Mouse (Mus musculus) hindbrain, embryonic 14.5 days (tissue): Measurements from ENCODE around the gene Arhgef15. TPM values are rescaled to one million over a fixed set of nuclear protein-coding genes. Genes with fewer than 3 reads are reported as not detected.
"Not testable (repeated sequence)": the region's sequence is repeated elsewhere in the genome, so short reads cannot be mapped to it uniquely, and the experiment has no call there.

ENCODE experiments used
- ATAC-seq: fragments of 200-750 bp; cut with Nextera tagmentation; 2 replicates; pipeline ENCODE4 v1.8.0; 2017; ENCODE audit warnings: moderate number of reproducible peaks, mild to moderate bottlenecking, moderate TSS enrichment, moderate library complexity; ENCODE audit not compliant: low FRiP score
- DNase-seq: peaks from one replicate; pipeline ENCODE4 v3.0.0-alpha.2; 2015; ENCODE audit warnings: low spot score
- H3K27ac ChIP-seq: fragments of 300-500 bp; sonication (generic); 2 replicates; pipeline ENCODE4 v1.5.1; 2014; ENCODE audit warnings: mild to moderate bottlenecking, moderate library complexity
- H3K27me3 ChIP-seq: fragments of 300-500 bp; sonication (generic); 2 replicates; pipeline ENCODE4 v1.6.1; 2014; ENCODE audit warnings: mild to moderate bottlenecking, low read length, mixed read lengths; ENCODE audit not compliant: control insufficient read depth, insufficient read depth
- H3K36me3 ChIP-seq: fragments of 300-500 bp; sonication (generic); replicated peaks from 2 replicates; pipeline ENCODE4 v1.6.1; 2014; ENCODE audit not compliant: control insufficient read depth, insufficient read depth
- H3K4me1 ChIP-seq: fragments of 300-500 bp; sonication (generic); replicated peaks from 2 replicates; pipeline ENCODE4 v1.6.1; 2014; ENCODE audit warnings: antibody characterized with exemption, low read length, mixed read lengths; ENCODE audit not compliant: control insufficient read depth, insufficient read depth
- H3K4me2 ChIP-seq: fragments of 300-500 bp; sonication (generic); replicated peaks from 2 replicates; pipeline ENCODE4 v1.6.1; 2014; ENCODE audit warnings: mild to moderate bottlenecking, moderate library complexity
- H3K4me3 ChIP-seq: fragments of 300-500 bp; sonication (generic); replicated peaks from 2 replicates; pipeline ENCODE4 v1.5.1; 2014; ENCODE audit warnings: mild to moderate bottlenecking, low read length
- H3K9ac ChIP-seq: fragments of 300-500 bp; sonication (generic); 2 replicates; pipeline ENCODE4 v1.6.1; 2014
- H3K9me3 ChIP-seq: fragments of 300-500 bp; sonication (generic); 2 replicates; pipeline ENCODE4 v1.6.1; 2016; ENCODE audit warnings: low read length; ENCODE audit not compliant: control insufficient read depth
- WGBS: fragments of 180-500 bp; shearing (Covaris S2); extraction: QIAGEN DNeasy Blood & Tissue Kit; methylation state at CpG from one replicate; pipeline ENCODE4 v1.1.7; 2014; 5-methylcytosine and 5-hydroxymethylcytosine counted together
- polyA plus RNA-seq: library from polyadenylated mRNA; unstranded; fragments of >200 nt; fragmentation: Nextera tagmentation; extraction: Ambion mirVana; gene quantifications from 2 replicates; pipeline ENCODE4 v1.2.1, GENCODE M21; 2014

Arhgef15 gene
- polyA plus RNA-seq, 1 experiment from 2014 or later = 23.4 TPM

- DNase-seq = no peak
Measured at GRCm38 (mm10) chr11:68940516-68940915, 16.8 kb downstream of the Arhgef15 start.

GRCm38 (mm10) chr11:68939451-68940304, 17.6 kb downstream of the Arhgef15 start:
- ATAC-seq (peak; percentile 99), DNase-seq (peak; percentile 93)
- Histone ChIP-seq H3K36me3 (no peaks in the 10 kb centered on the region; the same call in 1 of the 2 replicates), H3K27me3 (no peaks in the 10 kb centered on the region), H3K4me3 (peak overlapping the region; percentile 41), H3K27ac (peak overlapping the region; percentile 74), H3K9ac (peak overlapping the region; percentile 55), H3K4me2 (peak overlapping the region; percentile 65), H3K9me3 (no peaks in the 10 kb centered on the region), H3K4me1 (peaks cover 16% of the 10 kb centered on the region)
- 2% methylated on average over 16 of the region's 16 CpGs for WGBS

More at GRCm38 (mm10) chr11:68940516-68940915, 16.8 kb downstream of the Arhgef15 start:
- H3K4me3 ChIP-seq = peak overlapping the region; percentile 41
- ATAC-seq = no peak
- 55% methylated on average over 4 of the region's 4 CpGs for WGBS
- H3K27ac ChIP-seq = peak overlapping the region; percentile 74
- peak overlapping the region; percentile 55 for H3K9ac ChIP-seq
- H3K4me1 ChIP-seq = peaks cover 16% of the 10 kb centered on the region
- no peaks in the 10 kb centered on the region for H3K27me3 ChIP-seq
- peak overlapping the region; percentile 65 for H3K4me2 ChIP-seq
- H3K36me3 ChIP-seq = no peaks in the 10 kb centered on the region; the same call in 1 of the 2 replicates
- no peaks in the 10 kb centered on the region for H3K9me3 ChIP-seq

- 90% methylated on average over 4 of the region's 4 CpGs for WGBS
- H3K36me3 ChIP-seq, H3K27ac ChIP-seq, H3K9ac ChIP-seq, DNase-seq, H3K4me2 ChIP-seq, H3K9me3 ChIP-seq, ATAC-seq, H3K4me3 ChIP-seq, H3K27me3 ChIP-seq: not testable (repeated sequence)
- H3K4me1 ChIP-seq = peaks cover 19% of the 10 kb centered on the region
Measured at GRCm38 (mm10) chr11:68936951-68937350, 20.3 kb downstream of the Arhgef15 start.

GRCm38 (mm10) chr11:68933885-68934507, 23.3 kb downstream of the Arhgef15 start:
- DNase-seq (no peak), ATAC-seq (peak; percentile 74; the same call in 1 of the 2 replicates)
- 66% methylated on average over 5 of the region's 5 CpGs for WGBS
- H3K4me3 ChIP-seq = no peak overlapping the region
- peaks cover 4% of the 10 kb centered on the region for H3K4me1 ChIP-seq
- H3K9me3 ChIP-seq = no peaks in the 10 kb centered on the region
- peak overlapping the region; percentile 55 for H3K27ac ChIP-seq
- no peak overlapping the region for H3K4me2 ChIP-seq
- no peaks in the 10 kb centered on the region for H3K27me3 ChIP-seq
- no peaks in the 10 kb centered on the region for H3K36me3 ChIP-seq
- H3K9ac ChIP-seq = no peak overlapping the region

- Histone ChIP-seq H3K4me2 (no peak overlapping the region), H3K36me3 (no peaks in the 10 kb centered on the region), H3K27me3 (no peaks in the 10 kb centered on the region), H3K27ac (no peak overlapping the region), H3K9me3 (no peaks in the 10 kb centered on the region), H3K4me3 (no peak overlapping the region), H3K9ac (no peak overlapping the region), H3K4me1 (peaks cover 4% of the 10 kb centered on the region; the same call in 1 of the 2 replicates)
- DNase-seq = no peak
- ATAC-seq = no peak
- WGBS = 81% methylated on average over 6 of the region's 6 CpGs
Measured at GRCm38 (mm10) chr11:68929947-68930346, 27.3 kb downstream of the Arhgef15 start.

- no peak for ATAC-seq
- no peak within 1 kb of the TSS for H3K4me2 ChIP-seq
- H3K36me3 ChIP-seq = no peaks in the 10 kb centered on the region
Measured at GRCm38 (mm10) chr11:68926981-68927380, 30.3 kb downstream of the Arhgef15 start, which contains the start of gene Odf4. Gene Odf4, minus strand, starts transcription at chr11:68927081.

GRCm38 (mm10) chr11:68924749-68925148, 32.5 kb downstream of the Arhgef15 start:
- ATAC-seq = no peak
- no peak overlapping the region for H3K4me3 ChIP-seq
- 88% methylated on average over 2 of the region's 2 CpGs for WGBS

More at GRCm38 (mm10) chr11:68926981-68927380, 30.3 kb downstream of the Arhgef15 start, which contains the start of gene Odf4:
- WGBS = 79% methylated on average over 3 of the region's 3 CpGs
- no peak for DNase-seq
- Histone ChIP-seq H3K9ac (no peak within 1 kb of the TSS), H3K4me3 (no peak within 1 kb of the TSS), H3K27me3 (no peaks in the 10 kb centered on the region), H3K9me3 (no peaks in the 10 kb centered on the region), H3K27ac (no peak within 1 kb of the TSS), H3K4me1 (no peaks in the 10 kb centered on the region)

GRCm38 (mm10) chr11:68923191-68923590, 34.1 kb downstream of the Arhgef15 start:
- no peak overlapping the region for H3K4me3 ChIP-seq
- WGBS = 61% methylated on average over 3 of the region's 3 CpGs
- no peak overlapping the region for H3K27ac ChIP-seq
- no peak for ATAC-seq
- no peaks in the 10 kb centered on the region for H3K4me1 ChIP-seq
- no peaks in the 10 kb centered on the region for H3K9me3 ChIP-seq
- no peak for DNase-seq
- no peak overlapping the region for H3K4me2 ChIP-seq
- no peak overlapping the region for H3K9ac ChIP-seq
- H3K27me3 ChIP-seq = no peaks in the 10 kb centered on the region
- no peaks in the 10 kb centered on the region for H3K36me3 ChIP-seq

More at GRCm38 (mm10) chr11:68924749-68925148, 32.5 kb downstream of the Arhgef15 start:
- Histone ChIP-seq H3K4me1 (no peaks in the 10 kb centered on the region), H3K36me3 (no peaks in the 10 kb centered on the region), H3K27ac (no peak overlapping the region), H3K9ac (no peak overlapping the region), H3K4me2 (no peak overlapping the region), H3K9me3 (no peaks in the 10 kb centered on the region), H3K27me3 (no peaks in the 10 kb centered on the region)
- no peak for DNase-seq

GRCm38 (mm10) chr11:68914566-68914965, 42.7 kb downstream of the Arhgef15 start:
- H3K4me1 ChIP-seq = no peaks in the 10 kb centered on the region
- H3K4me2 ChIP-seq = no peak overlapping the region
- 96% methylated on average over 4 of the region's 4 CpGs for WGBS
- no peak overlapping the region for H3K4me3 ChIP-seq
- no peaks in the 10 kb centered on the region for H3K36me3 ChIP-seq
- ATAC-seq (no peak), DNase-seq (no peak)
- no peaks in the 10 kb centered on the region for H3K9me3 ChIP-seq
- no peak overlapping the region for H3K9ac ChIP-seq
- no peak overlapping the region for H3K27ac ChIP-seq
- no peaks in the 10 kb centered on the region for H3K27me3 ChIP-seq
